Mouse (Mus musculus) G1E (cell line): ENCODE measurements around the gene Tfam.

Experiments used
- CTCF ChIP-seq: IDR thresholded peaks from 2 replicates; pipeline ENCODE4 v1.5.1; 2012; ENCODE audit warnings: low read depth, low read length, inconsistent platforms, mixed read lengths
- GATA1 ChIP-seq: IDR thresholded peaks from 2 replicates; pipeline ENCODE4 v1.6.1; 2012; ENCODE audit warnings: borderline replicate concordance, low read length, inconsistent platforms, mixed read lengths

GRCm38 (mm10) chr10:71265067-71265466 is 27.0 kb upstream of the Tfam start:
- TF ChIP-seq CTCF: no peak
- no peak for TF ChIP-seq GATA1
